Mouse (Mus musculus) heart, adult 2 months (tissue): ENCODE data around the gene Rcc1.

Experiments used
- CTCF ChIP-seq: fragments of 200-600 bp; IDR thresholded peaks from 2 replicates; pipeline ENCODE4 v1.8.1; 2022; ENCODE audit warnings: antibody characterized with exemption, mild to moderate bottlenecking, moderate library complexity
- EP300 ChIP-seq: fragments of 200-500 bp; IDR thresholded peaks from 2 replicates; pipeline ENCODE4 v1.6.1; 2011; ENCODE audit warnings: low read depth, low read length, control low read depth; ENCODE audit not compliant: insufficient read depth

DNA sequence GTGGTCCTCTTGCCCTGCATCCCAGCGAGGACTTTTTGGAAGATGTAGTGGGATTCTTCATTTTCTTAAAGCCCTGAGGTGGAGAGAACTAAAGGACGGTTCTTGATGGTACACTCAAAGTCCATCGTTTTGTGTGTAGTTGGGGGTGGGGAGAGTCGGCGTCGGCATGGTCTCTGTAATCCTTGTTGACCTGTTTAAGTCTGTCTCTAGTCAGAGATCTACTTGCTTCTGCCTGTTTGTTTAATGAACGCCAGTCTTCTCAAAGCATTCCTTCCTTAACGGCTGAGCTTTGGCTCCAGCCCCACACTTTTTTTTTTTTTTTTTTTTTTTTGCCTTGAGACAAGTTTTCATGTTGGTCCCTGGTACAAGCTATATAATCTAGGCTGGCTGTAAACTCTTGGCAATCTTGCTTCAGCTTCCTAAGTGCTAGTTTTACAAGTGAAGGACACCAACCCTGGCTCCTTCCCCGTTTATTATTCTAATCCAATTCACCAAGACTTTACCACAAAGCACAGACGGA, 23.5 kb downstream of the Rcc1 start:
- TF ChIP-seq CTCF (no peak), EP300 (no peak)
